Mouse (Mus musculus) adrenal gland, adult 2 months (tissue): ENCODE measurements around the gene Cideb. TPM values are rescaled to one million over a fixed set of nuclear protein-coding genes. Genes with fewer than 3 reads are reported as not detected.

Experiments
- DNase-seq: peaks from one replicate; pipeline ENCODE4 v3.0.0; 2021
- polyA plus RNA-seq: library from polyadenylated mRNA; depleted of rRNA; stranded (reverse); fragments of >200 nt; gene quantifications from 2 replicates; pipeline ENCODE4 v1.2.3, GENCODE M21; 2012
- total RNA-seq, 2 experiments: library from RNA; stranded (reverse); gene quantifications; 2 replicates each; pipeline ENCODE4 v1.2.3; 2021

The Cideb gene
- total and polyA plus RNA-seq, 3 experiments: 0.74 to 1.7 (median 1.2) TPM

DNA sequence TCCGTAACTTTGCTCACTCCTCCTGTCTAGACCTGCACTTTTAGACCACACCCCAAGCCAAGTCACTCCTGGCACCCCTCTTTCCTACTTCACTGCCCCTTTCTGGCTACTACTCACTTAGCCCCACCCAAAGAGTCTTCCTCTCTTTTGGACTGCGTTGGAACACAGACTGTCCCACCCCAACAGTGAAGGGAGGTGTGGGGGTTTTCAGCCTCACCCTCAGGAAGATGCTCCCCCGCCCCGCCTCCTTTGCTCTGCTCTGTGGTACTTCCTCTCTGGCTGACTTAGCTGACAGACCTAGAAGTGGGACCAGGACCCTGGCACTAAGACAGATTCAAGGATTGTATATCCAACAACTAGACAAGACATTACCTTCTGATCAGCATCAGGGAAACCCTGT is 7.4 kb upstream of the Cideb start, which contains the start of gene Ltb4r1:
Gene Ltb4r1 (plus strand): TSS at position 267 of the 400 bp plus-strand sequence.
- no peak for DNase-seq

DNA sequence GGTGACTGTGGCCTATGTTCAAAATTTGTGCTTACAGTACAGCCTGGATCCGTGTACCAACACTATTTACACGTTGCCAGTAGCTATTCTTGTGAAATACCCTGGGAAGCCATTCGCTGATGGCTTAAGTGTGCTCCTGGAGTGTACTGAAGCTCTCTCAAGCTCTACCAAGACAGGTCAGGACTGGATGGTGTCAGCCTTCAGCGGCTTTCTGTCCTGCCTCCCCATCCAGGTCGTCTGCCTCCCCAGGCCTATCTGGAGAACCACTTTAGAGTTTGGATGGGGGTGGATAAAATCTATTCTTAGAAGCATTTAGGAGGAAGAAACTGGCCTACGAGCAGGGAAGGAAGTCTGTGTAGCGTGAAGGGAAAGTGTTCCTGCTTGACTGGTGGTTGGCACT is 4.9 kb upstream of the Cideb start:
- DNase-seq: no peak

- DNase-seq: peak; percentile 65
Observed at GRCm38 (mm10) chr14:55762001-55762821, 4.0 kb upstream of the Cideb start.

DNA sequence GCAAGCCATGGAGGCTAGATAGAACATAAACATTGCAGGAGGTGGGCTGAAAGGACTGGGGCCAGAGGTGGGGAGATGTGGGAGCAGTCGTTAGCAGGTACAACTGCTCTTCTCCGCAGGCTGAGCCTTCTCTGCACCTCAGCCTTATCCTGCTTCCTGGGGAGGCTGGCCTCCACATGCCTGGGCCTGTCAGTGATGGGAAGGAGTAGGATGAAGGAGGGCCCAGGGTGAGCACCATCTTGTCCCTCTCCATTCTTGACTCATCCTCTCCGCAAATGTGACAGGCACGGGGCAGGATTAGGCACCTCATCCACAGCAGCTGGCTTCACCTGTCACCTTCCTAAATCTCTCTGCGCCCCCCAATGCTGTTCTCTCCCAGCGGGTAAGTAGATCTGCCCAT is 2.9 kb upstream of the Cideb start, which contains the start of gene Ltb4r2:
Gene Ltb4r2 (plus strand): TSS at position 266 of the 400 bp plus-strand sequence.
- DNase-seq: no peak

GRCm38 (mm10) chr14:55760156-55760555 is 1.9 kb upstream of the Cideb start:
- DNase-seq: peak; percentile 81

DNA sequence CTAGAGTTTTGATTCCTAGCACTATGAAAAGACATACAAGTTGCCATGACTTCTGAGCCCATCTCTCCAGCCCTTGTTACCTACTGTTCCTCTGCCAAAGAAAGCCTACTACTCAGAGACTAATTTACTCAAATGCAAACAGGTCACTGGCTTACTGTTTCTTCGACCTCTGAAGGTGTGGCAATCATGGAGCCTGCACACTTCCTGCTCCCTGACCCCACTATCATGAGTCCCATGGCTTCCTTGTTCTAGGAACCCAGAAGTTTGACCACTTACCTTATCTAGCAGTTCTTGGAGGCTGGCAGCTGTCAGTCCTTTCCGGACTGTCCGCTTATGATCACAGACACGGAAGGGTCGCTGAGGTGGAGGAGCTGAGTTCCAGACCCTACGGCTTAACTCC is 692 bp downstream of the Cideb start:
- no peak for DNase-seq

DNA sequence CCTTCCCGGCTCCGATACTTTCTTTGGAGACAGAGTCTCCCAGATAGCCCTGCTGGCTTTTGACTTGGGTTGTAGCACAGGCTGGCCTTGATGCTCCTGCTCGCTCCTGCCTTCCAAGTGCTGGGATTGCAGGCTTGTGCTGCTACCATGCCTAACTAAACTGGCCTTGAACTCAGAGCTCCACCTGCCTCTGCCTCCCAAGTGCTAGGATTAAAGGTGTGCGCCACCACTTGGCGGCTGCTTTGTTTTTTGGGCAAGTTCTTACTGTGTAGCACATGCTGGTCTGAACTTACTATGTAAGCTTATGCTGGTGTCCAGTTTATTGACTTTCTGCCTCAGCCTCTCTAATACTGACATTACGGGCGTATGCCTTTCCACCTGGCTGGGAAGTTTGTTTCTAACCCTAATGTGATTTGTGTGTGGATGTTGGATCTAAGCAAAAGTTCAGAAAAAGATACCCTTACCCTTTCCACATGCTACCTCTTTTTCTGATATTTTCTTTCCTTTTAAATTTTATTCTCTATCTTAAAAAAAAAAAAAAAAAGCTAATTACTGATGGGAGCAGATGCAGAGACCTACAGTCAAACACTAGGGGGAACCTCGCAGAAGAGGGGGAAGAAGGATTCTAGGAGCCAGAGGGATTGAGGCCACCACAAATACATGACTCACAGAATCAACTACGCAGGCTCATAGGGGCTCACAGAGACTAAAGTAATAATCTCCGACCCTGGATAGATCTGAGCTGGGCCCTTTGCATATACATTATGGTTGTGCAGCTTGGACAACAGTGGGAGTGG is 11.0 kb downstream of the Cideb start:
- no peak for DNase-seq

GRCm38 (mm10) chr14:55745861-55746237 is 12.4 kb downstream of the Cideb start:
- no peak for DNase-seq

DNA sequence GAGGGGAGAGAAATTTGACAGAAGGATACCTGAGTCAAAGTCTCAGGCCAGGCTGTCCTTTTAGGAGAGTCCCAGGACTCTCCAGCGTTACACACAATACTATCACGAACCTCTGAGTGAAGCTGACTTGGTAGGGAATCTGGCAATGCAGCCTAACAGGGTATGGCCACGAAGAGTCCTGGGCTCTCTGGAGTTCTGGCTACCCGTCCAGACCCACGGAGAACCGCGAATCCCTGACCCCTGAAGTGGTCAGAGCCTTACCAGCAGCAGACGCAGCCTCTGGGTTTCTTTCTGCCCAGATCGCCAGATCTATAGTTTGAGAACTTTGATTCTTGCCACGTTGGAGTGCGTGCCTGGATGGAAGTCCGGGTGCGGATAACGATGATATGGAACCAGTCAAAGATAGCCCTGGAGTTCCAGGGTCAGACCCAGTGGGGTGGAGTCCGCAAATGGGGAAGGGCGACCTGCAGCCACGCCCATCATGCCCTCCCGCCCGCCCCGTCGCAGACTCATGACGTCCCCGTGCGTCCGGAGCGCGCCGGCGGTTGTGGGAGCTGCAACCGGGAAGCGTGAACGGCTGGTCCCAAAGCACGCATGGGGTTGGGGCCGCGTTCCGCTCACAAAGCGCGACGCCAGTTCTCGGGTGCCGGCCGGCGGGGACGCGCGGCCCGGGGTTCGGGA is 12.9 kb downstream of the Cideb start, which contains the start of the genes Dhrs1 and Nop9:
Gene Dhrs1 (minus strand): TSS at position 511 of the 681 bp plus-strand sequence.
Gene Nop9 (plus strand): TSS at position 514 of the 681 bp plus-strand sequence.
- DNase-seq: peak; percentile 95

- DNase-seq: peak; percentile 86
Observed at GRCm38 (mm10) chr14:55743711-55744110, 14.5 kb downstream of the Cideb start.

- no peak for DNase-seq
Observed at GRCm38 (mm10) chr14:55737086-55737687, 21.1 kb downstream of the Cideb start.

- DNase-seq: no peak
Observed at GRCm38 (mm10) chr14:55735758-55736157, 22.5 kb downstream of the Cideb start.

DNA sequence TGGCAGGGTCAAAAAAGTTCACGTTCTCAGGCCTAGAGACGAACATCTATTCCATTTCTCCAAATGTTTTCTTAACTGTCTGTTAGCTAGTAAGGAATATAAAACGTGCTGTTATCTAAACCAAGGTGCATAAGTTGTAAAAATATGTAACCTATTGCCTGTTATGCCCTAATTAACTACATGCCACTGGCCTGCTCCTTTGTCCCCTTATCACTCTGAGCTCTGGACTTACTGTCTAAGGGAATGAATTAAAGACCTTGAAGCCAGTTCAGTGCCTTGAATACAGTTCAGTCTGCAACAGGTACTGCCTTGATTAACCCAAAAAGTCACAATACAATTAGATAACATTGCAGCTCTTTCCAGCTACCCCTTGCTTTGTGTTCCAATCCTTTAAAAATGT is 22.9 kb downstream of the Cideb start:
- no peak for DNase-seq

- DNase-seq: no peak
Observed at GRCm38 (mm10) chr14:55734869-55735268, 23.4 kb downstream of the Cideb start.

GRCm38 (mm10) chr14:55733889-55734288 is 24.4 kb downstream of the Cideb start:
- no peak for DNase-seq

GRCm38 (mm10) chr14:55730531-55731032 is 27.7 kb downstream of the Cideb start:
- DNase-seq: no peak

- DNase-seq: no peak
Observed at GRCm38 (mm10) chr14:55730116-55730515, 28.1 kb downstream of the Cideb start.

GRCm38 (mm10) chr14:55727889-55728685 is 30.2 kb downstream of the Cideb start:
- DNase-seq: no peak

DNA sequence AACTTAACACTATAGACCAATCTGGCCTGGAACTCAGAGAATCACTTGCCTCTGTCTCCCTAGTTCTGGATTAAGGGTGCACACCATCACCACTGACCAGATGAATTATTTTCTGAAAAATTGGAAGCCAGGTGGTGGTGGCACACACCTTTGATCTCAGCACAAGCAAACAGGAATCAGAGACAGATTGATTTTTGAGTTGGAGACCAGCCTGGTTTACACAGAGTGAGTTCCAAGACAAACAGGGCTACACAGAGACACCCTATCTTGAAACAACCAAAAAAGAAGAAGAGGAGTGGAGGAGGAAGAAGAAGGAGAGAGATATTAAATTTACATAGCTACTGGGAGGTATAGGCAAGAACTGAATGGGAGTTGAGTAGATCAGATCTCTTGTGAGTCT is 32.0 kb downstream of the Cideb start:
- no peak for DNase-seq

DNA sequence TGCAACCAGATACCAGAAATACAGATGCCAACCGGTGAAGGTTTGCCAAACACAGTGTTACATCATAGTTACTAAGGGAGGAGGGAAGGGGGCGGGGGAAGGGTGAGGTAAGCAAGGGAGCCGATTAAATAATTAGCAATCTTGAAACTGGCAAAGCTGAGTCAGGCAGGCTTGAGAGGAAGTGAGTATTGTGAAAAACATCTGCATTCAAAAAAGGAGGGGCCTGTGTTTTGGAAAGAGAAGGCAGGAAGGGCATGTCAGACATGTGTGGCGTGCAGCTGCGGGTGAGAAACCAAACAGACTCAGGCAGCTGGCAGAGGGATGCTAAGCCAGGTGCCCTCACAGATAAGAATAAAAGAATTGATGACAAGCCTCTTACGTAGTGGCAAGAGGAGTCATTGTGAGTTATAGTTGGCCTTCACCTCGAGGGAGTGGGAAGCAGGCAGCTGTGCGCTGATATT is 33.8 kb downstream of the Cideb start:
- peak; percentile 83 for DNase-seq

GRCm38 (mm10) chr14:55723433-55723832 is 34.8 kb downstream of the Cideb start:
- DNase-seq: no peak
